Mouse (Mus musculus) lung, postnatal 0 days (tissue): ENCODE data around the gene Fbln5. TPM values are rescaled to one million over a fixed set of nuclear protein-coding genes. Genes with fewer than 3 reads are reported as not detected.

Experiments used
- ATAC-seq: fragments of 200-750 bp; cut with Nextera tagmentation; 2 replicates; pipeline ENCODE4 v1.8.0; 2017; ENCODE audit warnings: moderate library complexity
- DNase-seq: peaks from one replicate; pipeline ENCODE4 v3.0.0-alpha.2; 2016; ENCODE audit warnings: low spot score
- H3K27ac ChIP-seq: fragments of 300-500 bp; sonication (generic); 2 replicates; pipeline ENCODE4 v1.5.1; 2014; ENCODE audit warnings: antibody characterized with exemption, mild to moderate bottlenecking, low read length, mixed read lengths
- H3K27me3 ChIP-seq: fragments of 300-500 bp; sonication (generic); replicated peaks from 2 replicates; pipeline ENCODE4 v1.6.1; 2014; ENCODE audit warnings: low read length, mixed read lengths; ENCODE audit not compliant: insufficient read depth
- H3K36me3 ChIP-seq: fragments of 300-500 bp; sonication (generic); 2 replicates; pipeline ENCODE4 v1.6.1; 2014; ENCODE audit warnings: low read length, mixed read lengths; ENCODE audit not compliant: insufficient read depth
- H3K4me1 ChIP-seq: fragments of 300-500 bp; sonication (generic); 2 replicates; pipeline ENCODE4 v1.6.1; 2014; ENCODE audit warnings: antibody characterized with exemption, low read depth, low read length, mixed read lengths; ENCODE audit not compliant: insufficient read depth
- H3K4me2 ChIP-seq: fragments of 300-500 bp; sonication (generic); replicated peaks from 2 replicates; pipeline ENCODE4 v1.6.1; 2014; ENCODE audit warnings: low read depth, mild to moderate bottlenecking, low read length, moderate library complexity, mixed read lengths
- H3K4me3 ChIP-seq: fragments of 300-500 bp; sonication (generic); 2 replicates; pipeline ENCODE4 v1.5.1; 2014; ENCODE audit warnings: low read depth, low read length
- H3K9ac ChIP-seq: fragments of 300-500 bp; sonication (generic); replicated peaks from 2 replicates; pipeline ENCODE4 v1.6.1; 2014; ENCODE audit warnings: low read depth, mild to moderate bottlenecking
- H3K9me3 ChIP-seq: fragments of 300-500 bp; sonication (generic); 2 replicates; pipeline ENCODE4 v1.6.1; 2016; ENCODE audit warnings: low read length, mixed read lengths
- CTCF ChIP-seq: IDR thresholded peaks from 2 replicates; pipeline ENCODE4 v1.5.1; 2016; ENCODE audit warnings: antibody characterized with exemption, mild to moderate bottlenecking
- EP300 ChIP-seq: IDR thresholded peaks from 2 replicates; pipeline ENCODE4 v1.6.1; 2016; ENCODE audit warnings: antibody characterized with exemption, mild to moderate bottlenecking, control low read depth
- WGBS: fragments of 180-500 bp; shearing (Covaris S2); extraction: QIAGEN DNeasy Blood & Tissue Kit; methylation state at CpG from one replicate; pipeline ENCODE4 v1.1.7; 2014; 5-methylcytosine and 5-hydroxymethylcytosine counted together
- polyA plus RNA-seq: library from polyadenylated mRNA; unstranded; fragments of >200 nt; fragmentation: Nextera tagmentation; extraction: Ambion mirVana; gene quantifications from 2 replicates; pipeline ENCODE4 v1.2.1, GENCODE M21; 2015

The Fbln5 gene
- polyA plus RNA-seq, 1 experiment from 2014 or later, result 408 TPM

GRCm38 (mm10) chr12:101762054-101762453, 56.8 kb downstream of the Fbln5 start:
- WGBS, result 78% methylated on average over 5 of the region's 5 CpGs
- Histone ChIP-seq H3K9ac (no peak overlapping the region), H3K36me3 (no peaks in the 10 kb centered on the region), H3K4me1 (peaks cover 12% of the 10 kb centered on the region; the same call in 1 of the 2 replicates), H3K27ac (no peak overlapping the region), H3K4me2 (no peak overlapping the region), H3K27me3 (no peaks in the 10 kb centered on the region), H3K4me3 (no peak overlapping the region), H3K9me3 (no peaks in the 10 kb centered on the region)
- ATAC-seq (no peak), DNase-seq (peak; percentile 42)
- TF ChIP-seq EP300 (no peak), CTCF (peak; percentile 62)

GRCm38 (mm10) chr12:101759440-101760045, 59.3 kb downstream of the Fbln5 start:
- ATAC-seq (peak; percentile 64), DNase-seq (peak; percentile 53)
- H3K27me3 ChIP-seq, result no peaks in the 10 kb centered on the region
- peaks cover 4% of the 10 kb centered on the region; the same call in 1 of the 2 replicates for H3K36me3 ChIP-seq
- no peaks in the 10 kb centered on the region for H3K9me3 ChIP-seq
- H3K4me1 ChIP-seq, result peaks cover 9% of the 10 kb centered on the region; the same call in 1 of the 2 replicates
- TF ChIP-seq EP300 (peak; percentile 4; the same call in 1 of the 2 replicates), CTCF (no peak)
- H3K27ac ChIP-seq, result 0 out of 2 replicates have a peak overlapping the region, but pooled peaks have one; percentile 16
- 37% methylated on average over 6 of the region's 6 CpGs for WGBS
- no peak overlapping the region for H3K4me3 ChIP-seq
- H3K9ac ChIP-seq, result no peak overlapping the region
- H3K4me2 ChIP-seq, result no peak overlapping the region

GRCm38 (mm10) chr12:101758698-101759097, 60.2 kb downstream of the Fbln5 start:
- no peak overlapping the region for H3K9ac ChIP-seq
- H3K27me3 ChIP-seq, result no peaks in the 10 kb centered on the region
- H3K4me1 ChIP-seq, result peaks cover 7% of the 10 kb centered on the region; the same call in 1 of the 2 replicates
- H3K9me3 ChIP-seq, result no peaks in the 10 kb centered on the region
- DNase-seq (peak; percentile 44), ATAC-seq (no peak)
- no peak overlapping the region for H3K4me2 ChIP-seq
- H3K27ac ChIP-seq, result no peak overlapping the region
- TF ChIP-seq CTCF (no peak), EP300 (no peak)
- no peak overlapping the region for H3K4me3 ChIP-seq
- H3K36me3 ChIP-seq, result peaks cover 4% of the 10 kb centered on the region; the same call in 1 of the 2 replicates

- Histone ChIP-seq H3K36me3 (no peaks in the 10 kb centered on the region), H3K4me3 (no peak overlapping the region), H3K4me1 (no peaks in the 10 kb centered on the region), H3K27ac (no peak overlapping the region), H3K9me3 (no peaks in the 10 kb centered on the region), H3K27me3 (no peaks in the 10 kb centered on the region), H3K9ac (no peak overlapping the region), H3K4me2 (no peak overlapping the region)
- no peak for DNase-seq
- TF ChIP-seq CTCF (no peak), EP300 (no peak)
- WGBS, result 47% methylated on average over 2 of the region's 2 CpGs
- ATAC-seq, result no peak
These were observed 76.5 kb downstream of the Fbln5 start for GRCm38 (mm10) chr12:101742375-101742774.

GRCm38 (mm10) chr12:101740486-101740885, 78.4 kb downstream of the Fbln5 start:
- Histone ChIP-seq H3K27me3 (no peaks in the 10 kb centered on the region), H3K36me3 (no peaks in the 10 kb centered on the region), H3K4me3 (no peak overlapping the region), H3K4me1 (no peaks in the 10 kb centered on the region), H3K4me2 (no peak overlapping the region), H3K9ac (no peak overlapping the region), H3K27ac (no peak overlapping the region), H3K9me3 (no peaks in the 10 kb centered on the region)
- ATAC-seq (peak; percentile 67), DNase-seq (no peak)
- TF ChIP-seq CTCF, result no peak
- no peak for TF ChIP-seq EP300
- WGBS, result 20% methylated on average over 2 of the region's 2 CpGs

GRCm38 (mm10) chr12:101740045-101740444, 78.8 kb downstream of the Fbln5 start:
- DNase-seq (peak; percentile 30), ATAC-seq (0 out of 2 replicates have a peak, but pooled peaks have one; percentile 16)
- H3K9ac ChIP-seq, result no peak overlapping the region

More at GRCm38 (mm10) chr12:101740045-101740444, 78.8 kb downstream of the Fbln5 start:
- peak; percentile 30; the same call in 1 of the 2 replicates for TF ChIP-seq EP300
- TF ChIP-seq CTCF, result no peak
- 9% methylated on average over 2 of the region's 2 CpGs for WGBS
- no peaks in the 10 kb centered on the region for H3K9me3 ChIP-seq
- H3K4me2 ChIP-seq, result no peak overlapping the region
- H3K27ac ChIP-seq, result no peak overlapping the region
- H3K27me3 ChIP-seq, result no peaks in the 10 kb centered on the region
- H3K4me3 ChIP-seq, result no peak overlapping the region
- H3K36me3 ChIP-seq, result no peaks in the 10 kb centered on the region
- no peaks in the 10 kb centered on the region for H3K4me1 ChIP-seq
